Mouse (Mus musculus) stomach, embryonic 15.5 days (tissue): ENCODE results near the gene Alpk1. TPM values are rescaled to one million over a fixed set of nuclear protein-coding genes. Genes with fewer than 3 reads are reported as not detected.
A peak's percentile ranks its signal among the peaks of the same experiment; 100 is the strongest.

Source experiments
- ATAC-seq: fragments of 200-750 bp; cut with Nextera tagmentation; 2 replicates; pipeline ENCODE4 v1.8.0; 2017; ENCODE audit warnings: low read depth, moderate number of reproducible peaks, moderate TSS enrichment; ENCODE audit not compliant: insufficient read depth, low FRiP score
- H3K27ac ChIP-seq: fragments of 300-500 bp; sonication (generic); 2 replicates; pipeline ENCODE4 v1.5.1; 2015; ENCODE audit warnings: mild to moderate bottlenecking, inconsistent platforms
- H3K27me3 ChIP-seq: fragments of 300-500 bp; sonication (generic); replicated peaks from 2 replicates; pipeline ENCODE4 v1.6.1; 2015; ENCODE audit warnings: inconsistent platforms
- H3K36me3 ChIP-seq: fragments of 300-500 bp; sonication (generic); 2 replicates; pipeline ENCODE4 v1.6.1; 2015; ENCODE audit warnings: inconsistent platforms
- H3K4me1 ChIP-seq: fragments of 300-500 bp; sonication (generic); 2 replicates; pipeline ENCODE4 v1.6.1; 2015; ENCODE audit warnings: inconsistent platforms
- H3K4me2 ChIP-seq: fragments of 300-500 bp; sonication (generic); 2 replicates; pipeline ENCODE4 v1.6.1; 2015; ENCODE audit warnings: mild to moderate bottlenecking, inconsistent platforms
- H3K4me3 ChIP-seq: fragments of 300-500 bp; sonication (generic); replicated peaks from 2 replicates; pipeline ENCODE4 v1.5.1; 2015; ENCODE audit warnings: inconsistent platforms
- H3K9ac ChIP-seq: fragments of 300-500 bp; sonication (generic); 2 replicates; pipeline ENCODE4 v1.6.1; 2015; ENCODE audit warnings: inconsistent platforms
- H3K9me3 ChIP-seq: fragments of 300-500 bp; sonication (generic); 2 replicates; pipeline ENCODE4 v1.6.1; 2016; ENCODE audit warnings: inconsistent platforms
- WGBS: fragments of 180-500 bp; shearing (Covaris S2); methylation state at CpG from one replicate; pipeline ENCODE4 v1.1.7; 2015; 5-methylcytosine and 5-hydroxymethylcytosine counted together
- polyA plus RNA-seq: library from polyadenylated mRNA; unstranded; fragments of >200 nt; fragmentation: Nextera tagmentation; extraction: Ambion mirVana; gene quantifications from 2 replicates; pipeline ENCODE4 v1.2.1, GENCODE M21; 2015

Gene Alpk1
- polyA plus RNA-seq, 1 experiment from 2014 or later, result 3.6 TPM

DNA sequence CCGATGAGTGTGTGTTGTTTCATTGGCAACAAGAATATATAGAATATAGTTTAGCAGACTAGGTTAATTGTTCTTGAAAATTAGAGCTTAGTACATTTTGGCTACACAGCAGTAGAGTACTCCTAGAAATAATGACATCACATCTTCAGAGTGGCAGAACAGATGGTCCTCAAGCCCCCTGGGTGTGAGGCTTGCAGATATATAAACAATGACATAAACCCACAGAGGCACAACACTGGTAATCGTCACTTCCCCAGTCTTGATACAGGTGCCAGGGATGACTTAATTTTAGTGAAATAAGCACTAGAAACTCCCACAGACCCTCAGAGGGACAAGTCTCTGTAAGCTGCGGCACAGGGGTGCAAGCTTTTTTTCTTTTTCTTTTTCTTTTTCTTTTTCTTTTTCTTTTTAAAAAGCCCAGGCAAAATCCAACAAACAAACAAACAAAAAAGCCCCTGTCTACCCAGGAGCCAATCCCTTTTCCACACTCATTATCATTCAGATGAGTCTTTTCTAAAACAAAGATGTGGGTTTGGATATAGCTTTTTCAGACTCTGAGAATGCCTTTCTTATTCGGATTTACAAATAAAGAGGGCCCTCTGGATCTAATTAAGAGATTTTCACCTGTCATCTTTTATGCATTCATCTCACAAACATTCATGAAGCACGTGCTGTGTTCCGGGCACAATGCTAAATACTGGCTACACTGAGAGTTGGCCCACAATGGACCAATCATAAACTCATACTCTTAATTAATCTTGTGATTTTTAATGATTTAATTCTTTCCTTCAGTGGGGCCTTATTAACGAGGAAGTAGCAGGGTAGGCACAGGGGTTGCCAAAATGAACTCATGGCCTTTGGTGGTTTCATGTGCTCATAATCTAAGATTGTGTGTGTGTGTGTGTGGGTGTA lies 128.3 kb downstream of the Alpk1 start:
- no peak overlapping the region for H3K9ac ChIP-seq
- H3K36me3 ChIP-seq, result no peaks in the 10 kb centered on the region
- no peak overlapping the region for H3K4me2 ChIP-seq
- 60% methylated on average over 7 of the region's 7 CpGs for WGBS
- no peak overlapping the region for H3K4me3 ChIP-seq
- H3K27me3 ChIP-seq, result no peaks in the 10 kb centered on the region
- H3K27ac ChIP-seq, result no peak overlapping the region
- no peaks in the 10 kb centered on the region for H3K9me3 ChIP-seq
- no peak for ATAC-seq
- H3K4me1 ChIP-seq, result no peaks in the 10 kb centered on the region

GRCm38 (mm10) chr3:127646156-127646825 lies 134.0 kb downstream of the Alpk1 start:
- H3K9me3 ChIP-seq, result no peaks in the 10 kb centered on the region
- no peak overlapping the region for H3K9ac ChIP-seq
- H3K4me3 ChIP-seq, result no peak overlapping the region
- H3K36me3 ChIP-seq, result no peaks in the 10 kb centered on the region
- H3K4me1 ChIP-seq, result no peaks in the 10 kb centered on the region
- 50% methylated on average over 18 of the region's 18 CpGs for WGBS
- H3K4me2 ChIP-seq, result no peak overlapping the region
- no peak for ATAC-seq
- peaks cover 39% of the 10 kb centered on the region for H3K27me3 ChIP-seq
- no peak overlapping the region for H3K27ac ChIP-seq

- H3K27me3 ChIP-seq, result peaks cover 76% of the 10 kb centered on the region
- ATAC-seq, result no peak
- H3K4me2 ChIP-seq, result no peak overlapping the region
- no peaks in the 10 kb centered on the region for H3K36me3 ChIP-seq
- no peak overlapping the region for H3K4me3 ChIP-seq
- no peaks in the 10 kb centered on the region for H3K9me3 ChIP-seq
- no peak overlapping the region for H3K27ac ChIP-seq
- H3K9ac ChIP-seq, result no peak overlapping the region
- WGBS, result 7% methylated on average over 5 of the region's 5 CpGs
- peaks cover 6% of the 10 kb centered on the region; the same call in 1 of the 2 replicates for H3K4me1 ChIP-seq
Measured at GRCm38 (mm10) chr3:127642211-127642610, 138.1 kb downstream of the Alpk1 start.

DNA sequence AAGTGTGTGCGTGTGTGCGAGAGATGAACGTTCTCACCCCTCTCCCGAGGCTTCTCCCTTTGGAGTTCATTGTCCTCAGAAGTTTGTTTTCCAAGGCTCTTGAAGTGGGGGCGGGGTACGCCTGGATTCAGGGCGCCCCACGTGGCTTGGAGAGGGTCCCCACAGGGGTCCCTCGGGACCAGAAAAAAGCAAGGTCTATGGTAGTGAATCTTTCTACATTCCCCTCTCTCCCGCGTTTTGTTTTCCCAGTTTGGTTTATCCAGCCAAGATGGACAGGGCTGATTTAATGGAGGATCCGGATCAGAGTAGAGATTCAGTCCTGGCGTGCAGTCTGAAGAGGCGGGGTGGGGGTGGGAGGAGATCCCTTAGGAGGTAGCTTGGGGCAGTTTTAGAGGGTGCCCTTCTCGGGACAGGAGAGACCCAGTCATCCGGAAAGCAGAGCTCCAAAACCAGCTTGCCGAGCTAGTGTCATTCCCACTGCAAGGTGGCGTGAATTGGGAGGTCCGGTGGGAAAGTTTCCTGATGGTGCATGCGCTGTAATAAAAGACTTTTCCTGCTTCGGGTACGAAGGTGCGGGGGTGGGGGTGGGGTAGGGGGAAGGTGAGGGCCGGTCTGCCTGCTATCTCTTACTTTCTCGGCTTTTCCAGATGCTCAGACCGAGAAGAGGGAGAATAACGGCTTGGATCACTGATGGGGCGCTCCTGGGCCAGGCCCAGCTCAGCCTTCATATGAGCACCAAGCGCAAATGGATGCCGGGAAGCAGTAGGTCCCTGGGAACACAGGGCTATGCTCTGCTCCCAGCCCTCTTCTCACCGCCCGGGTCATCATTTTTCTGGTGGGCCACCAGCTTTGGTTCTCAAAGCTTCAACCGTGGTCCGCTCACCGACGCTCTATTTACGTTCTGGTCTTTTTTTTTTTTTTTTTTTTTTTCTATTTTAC lies 139.3 kb downstream of the Alpk1 start:
- 4% methylated on average over 37 of the region's 37 CpGs for WGBS
- Histone ChIP-seq H3K36me3 (no peaks in the 10 kb centered on the region), H3K9me3 (no peaks in the 10 kb centered on the region), H3K27me3 (peaks cover 71% of the 10 kb centered on the region), H3K9ac (no peak overlapping the region), H3K27ac (no peak overlapping the region), H3K4me2 (no peak overlapping the region; the same call in 1 of the 2 replicates), H3K4me1 (peaks cover 6% of the 10 kb centered on the region; the same call in 1 of the 2 replicates), H3K4me3 (no peak overlapping the region; the same call in 1 of the 2 replicates)
- no peak for ATAC-seq

GRCm38 (mm10) chr3:127639875-127640761 lies 140.2 kb downstream of the Alpk1 start:
- no peak overlapping the region for H3K4me3 ChIP-seq
- peaks cover 71% of the 10 kb centered on the region for H3K27me3 ChIP-seq
- no peak overlapping the region for H3K27ac ChIP-seq
- 2% methylated on average over 36 of the region's 36 CpGs for WGBS
- H3K4me1 ChIP-seq, result peaks cover 6% of the 10 kb centered on the region; the same call in 1 of the 2 replicates
- H3K36me3 ChIP-seq, result no peaks in the 10 kb centered on the region
- H3K4me2 ChIP-seq, result no peak overlapping the region
- H3K9me3 ChIP-seq, result no peaks in the 10 kb centered on the region
- ATAC-seq, result no peak
- no peak overlapping the region for H3K9ac ChIP-seq

GRCm38 (mm10) chr3:127634984-127635349 lies 145.4 kb downstream of the Alpk1 start:
- no peak for ATAC-seq
- H3K27ac ChIP-seq, result no peak overlapping the region
- no peaks in the 10 kb centered on the region for H3K36me3 ChIP-seq
- no peak overlapping the region for H3K4me2 ChIP-seq
- no peak overlapping the region for H3K4me3 ChIP-seq
- H3K27me3 ChIP-seq, result peaks cover 81% of the 10 kb centered on the region
- 7% methylated on average over 3 of the region's 3 CpGs for WGBS
- no peak overlapping the region for H3K9ac ChIP-seq
- H3K4me1 ChIP-seq, result peaks cover 27% of the 10 kb centered on the region
- H3K9me3 ChIP-seq, result no peaks in the 10 kb centered on the region

- H3K36me3 ChIP-seq, result no peaks in the 10 kb centered on the region
- WGBS, result 1% methylated on average over 58 of the region's 58 CpGs
- peak overlapping the region; percentile 40 for H3K4me3 ChIP-seq
- H3K27ac ChIP-seq, result no peak overlapping the region
- H3K9me3 ChIP-seq, result no peaks in the 10 kb centered on the region
- no peak overlapping the region for H3K9ac ChIP-seq
- ATAC-seq, result peak; percentile 69
- H3K4me1 ChIP-seq, result peaks cover 27% of the 10 kb centered on the region
- peak overlapping the region; percentile 71 for H3K4me2 ChIP-seq
- H3K27me3 ChIP-seq, result peaks cover 80% of the 10 kb centered on the region
Measured at GRCm38 (mm10) chr3:127634101-127634983, 146.0 kb downstream of the Alpk1 start.

DNA sequence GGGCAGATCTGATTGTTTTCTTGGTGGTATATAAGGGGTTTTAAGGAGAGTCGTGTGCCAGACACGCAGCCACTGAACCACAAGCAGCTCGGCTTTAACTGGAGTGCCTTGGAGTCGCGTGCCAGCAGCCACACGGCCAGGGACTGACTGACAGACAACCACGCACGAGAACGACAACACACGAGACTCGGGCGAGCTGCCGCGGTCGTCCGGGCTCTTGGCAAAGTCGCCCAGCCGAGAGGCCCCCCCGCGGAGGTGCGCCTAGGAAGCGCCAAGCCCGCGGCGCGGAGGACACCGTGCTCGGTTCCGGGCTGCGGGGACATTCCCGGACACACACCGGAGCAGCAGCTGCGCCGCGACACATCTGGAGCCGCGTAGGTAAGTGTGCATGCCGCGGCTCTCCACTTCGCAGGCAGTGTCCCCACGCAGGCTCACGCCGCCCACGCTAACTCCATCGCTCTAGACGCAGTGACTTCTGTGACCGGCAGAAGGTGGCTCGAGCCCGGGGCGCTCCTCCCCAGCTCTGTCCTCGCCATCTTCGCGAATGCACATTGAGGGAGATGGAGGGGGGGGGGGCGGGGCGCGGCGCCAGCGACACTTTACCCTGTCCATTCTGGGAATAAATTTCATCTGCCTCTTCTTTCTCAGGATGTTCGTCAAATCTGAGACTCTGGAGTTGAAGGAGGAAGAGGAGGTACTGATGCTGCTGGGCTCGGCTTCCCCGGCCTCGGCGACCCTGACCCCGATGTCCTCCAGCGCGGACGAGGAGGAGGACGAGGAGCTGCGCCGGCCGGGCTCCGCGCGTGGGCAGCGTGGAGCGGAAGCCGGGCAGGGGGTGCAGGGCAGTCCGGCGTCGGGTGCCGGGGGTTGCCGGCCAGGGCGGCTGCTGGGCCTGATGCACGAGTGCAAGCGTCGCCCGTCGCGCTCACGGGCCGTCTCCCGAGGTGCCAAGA lies 147.0 kb downstream of the Alpk1 start, which contains the start of gene Neurog2:
Gene Neurog2, plus strand, starts transcription at position 56 of the 953 bp plus-strand sequence.
- Histone ChIP-seq H3K27me3 (peaks cover 81% of the 10 kb centered on the region), H3K4me3 (peak within 1 kb of the TSS; percentile 40), H3K36me3 (no peaks in the 10 kb centered on the region), H3K27ac (no peak within 1 kb of the TSS), H3K4me1 (peaks cover 27% of the 10 kb centered on the region), H3K9me3 (no peaks in the 10 kb centered on the region), H3K9ac (no peak within 1 kb of the TSS), H3K4me2 (peak within 1 kb of the TSS; percentile 71)
- WGBS, result under 1% methylated on average over 91 of the region's 92 CpGs
- no peak for ATAC-seq

DNA sequence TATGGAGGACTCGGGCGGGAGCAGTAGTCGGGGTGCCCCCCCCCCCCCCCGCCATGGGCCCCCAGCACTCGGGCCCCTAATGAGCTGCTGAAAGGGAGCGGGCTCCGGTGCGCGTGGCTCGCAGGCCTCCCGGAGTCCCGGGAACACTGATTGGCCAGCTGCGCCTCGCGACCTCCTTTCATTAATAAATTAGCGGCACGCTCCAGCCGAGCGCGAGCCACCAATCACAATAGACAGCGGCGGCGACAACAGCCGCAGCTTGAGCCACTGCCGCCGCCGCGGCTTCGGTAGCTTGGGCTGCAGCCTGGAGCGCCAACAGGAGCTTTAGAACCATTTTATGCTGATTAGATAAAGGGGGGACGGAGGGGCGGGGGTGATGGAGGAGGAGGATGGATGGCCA lies 147.8 kb downstream of the Alpk1 start:
- H3K4me2 ChIP-seq, result peak overlapping the region; percentile 71
- peaks cover 80% of the 10 kb centered on the region for H3K27me3 ChIP-seq
- peak overlapping the region; percentile 40 for H3K4me3 ChIP-seq
- peaks cover 27% of the 10 kb centered on the region for H3K4me1 ChIP-seq
- under 1% methylated on average over 31 of the region's 32 CpGs for WGBS
- H3K9ac ChIP-seq, result no peak overlapping the region
- H3K9me3 ChIP-seq, result no peaks in the 10 kb centered on the region
- H3K27ac ChIP-seq, result no peak overlapping the region
- peak; percentile 21; the same call in 1 of the 2 replicates for ATAC-seq
- H3K36me3 ChIP-seq, result no peaks in the 10 kb centered on the region
